Mouse (Mus musculus) heart, embryonic 14.5 days (tissue): ENCODE measurements around the gene Rarg. TPM values are rescaled to one million over a fixed set of nuclear protein-coding genes. Genes with fewer than 3 reads are reported as not detected.
A peak's percentile ranks its signal among the peaks of the same experiment; 100 is the strongest.

ENCODE experiments used
- ATAC-seq: fragments of 200-750 bp; cut with Nextera tagmentation; 2 replicates; pipeline ENCODE4 v1.8.0; 2017; ENCODE audit warnings: low read depth, moderate TSS enrichment; ENCODE audit not compliant: insufficient number of reproducible peaks, insufficient read depth, low FRiP score
- H3K27ac ChIP-seq, 2 experiments: fragments of 200-500 bp in 1 of 2; fragments of 300-500 bp in 1 of 2; sonication (generic) in 1 of 2; replicated peaks in 1 of 2; 2 replicates each; pipeline ENCODE4 v1.5.1; 2012 to 2014; ENCODE audit warnings: low read depth in 2 of 2, low read length in 2 of 2, control low read depth in 1 of 2, mild to moderate bottlenecking in 1 of 2, mixed read lengths in 1 of 2; ENCODE audit not compliant: control insufficient read depth in 1 of 2, insufficient read depth in 1 of 2
- H3K27me3 ChIP-seq: fragments of 300-500 bp; sonication (generic); 2 replicates; pipeline ENCODE4 v1.6.1; 2014; ENCODE audit warnings: mild to moderate bottlenecking, low read length, control low read depth; ENCODE audit not compliant: control insufficient read depth, insufficient read depth
- H3K36me3 ChIP-seq: fragments of 300-500 bp; sonication (generic); 2 replicates; pipeline ENCODE4 v1.6.1; 2014; ENCODE audit warnings: mild to moderate bottlenecking, control low read depth, low read length, mixed read lengths; ENCODE audit not compliant: control insufficient read depth, insufficient read depth
- H3K4me1 ChIP-seq, 2 experiments: fragments of 200-500 bp in 1 of 2; fragments of 300-500 bp in 1 of 2; sonication (generic) in 1 of 2; 2 replicates each; pipeline ENCODE4 v1.6.1; 2012 to 2014; ENCODE audit warnings: low read length in 2 of 2, control low read depth in 1 of 2, mixed read lengths in 1 of 2; ENCODE audit not compliant: control insufficient read depth in 2 of 2, insufficient read depth in 2 of 2
- H3K4me2 ChIP-seq: fragments of 300-500 bp; sonication (generic); 2 replicates; pipeline ENCODE4 v1.6.1; 2014; ENCODE audit warnings: mild to moderate bottlenecking, low read length
- H3K4me3 ChIP-seq, 2 experiments: fragments of 200-500 bp in 1 of 2; fragments of 300-500 bp in 1 of 2; sonication (generic) in 1 of 2; 2 replicates each; pipeline ENCODE4 v1.5.1; 2012 to 2014; ENCODE audit warnings: low read length in 2 of 2, mild to moderate bottlenecking in 2 of 2, control low read depth in 1 of 2, low read depth in 1 of 2, moderate library complexity in 1 of 2; ENCODE audit not compliant: control insufficient read depth in 1 of 2, insufficient read depth in 1 of 2
- H3K9ac ChIP-seq: fragments of 300-500 bp; sonication (generic); 2 replicates; pipeline ENCODE4 v1.6.1; 2014; ENCODE audit warnings: mild to moderate bottlenecking, low read length
- H3K9me3 ChIP-seq: fragments of 300-500 bp; sonication (generic); 2 replicates; pipeline ENCODE4 v1.6.1; 2016; ENCODE audit warnings: low read length, control low read depth; ENCODE audit not compliant: control insufficient read depth
- WGBS: fragments of 180-500 bp; shearing (Covaris S2); extraction: QIAGEN DNeasy Blood & Tissue Kit; methylation state at CpG from one replicate; pipeline ENCODE4 v1.1.7; 2014; 5-methylcytosine and 5-hydroxymethylcytosine counted together
- polyA plus RNA-seq: library from polyadenylated mRNA; unstranded; fragments of >200 nt; fragmentation: Nextera tagmentation; extraction: Ambion mirVana; gene quantifications from 2 replicates; pipeline ENCODE4 v1.2.1, GENCODE M21; 2014

The Rarg gene
- polyA plus RNA-seq, 1 experiment from 2014 or later = 6.7 TPM

DNA sequence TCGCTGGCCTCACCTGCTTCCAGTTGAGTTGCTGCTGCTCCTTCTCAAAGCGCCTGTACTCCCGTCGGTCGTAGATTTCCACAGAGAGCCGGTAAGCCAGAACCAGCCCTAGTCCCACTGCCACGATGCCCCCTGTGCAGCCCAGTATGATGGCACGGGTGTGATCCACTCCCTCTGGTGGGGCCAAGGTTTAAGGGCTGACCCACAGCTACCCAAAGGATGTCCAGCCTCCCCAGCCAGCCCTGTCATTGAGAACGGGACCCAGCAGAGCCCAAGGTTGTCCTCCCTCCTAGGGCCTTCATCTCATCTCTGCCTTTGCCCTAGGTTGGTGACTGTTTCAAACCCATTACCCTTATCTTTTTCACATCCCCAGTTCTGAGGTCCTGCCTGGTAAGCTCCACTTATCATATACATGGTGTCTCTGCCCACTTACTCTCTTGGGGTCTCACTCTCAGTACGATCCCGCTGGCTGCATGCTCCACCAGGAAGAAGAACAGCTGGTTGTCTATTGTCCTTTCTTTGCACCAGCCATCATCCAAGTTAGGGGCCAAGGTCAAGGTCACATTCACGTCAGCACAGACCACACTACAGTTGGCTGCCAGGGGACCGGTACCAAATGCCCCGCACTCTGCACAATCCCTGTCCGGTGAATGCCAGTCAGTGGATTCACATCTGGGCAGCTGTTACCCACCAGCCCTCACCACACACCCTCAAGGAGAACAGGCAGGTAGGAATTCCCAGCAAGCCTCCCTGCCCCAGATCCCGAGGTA is 40.7 kb downstream of the Rarg start:
- Histone ChIP-seq H3K4me2 (no peak overlapping the region), H3K4me3 (no peak overlapping the region), H3K27ac (no peak overlapping the region), H3K4me1 (peaks cover 0 to 2% of the 10 kb centered on the region in 2 experiments; a peak in 1 of 4 replicates), H3K27me3 (no peaks in the 10 kb centered on the region), H3K9ac (no peak overlapping the region), H3K36me3 (peaks cover 56% of the 10 kb centered on the region), H3K9me3 (no peaks in the 10 kb centered on the region)
- 0 out of 2 replicates have a peak, but pooled peaks have one; percentile 12 for ATAC-seq
- WGBS = 71% methylated on average over 16 of the region's 16 CpGs

DNA sequence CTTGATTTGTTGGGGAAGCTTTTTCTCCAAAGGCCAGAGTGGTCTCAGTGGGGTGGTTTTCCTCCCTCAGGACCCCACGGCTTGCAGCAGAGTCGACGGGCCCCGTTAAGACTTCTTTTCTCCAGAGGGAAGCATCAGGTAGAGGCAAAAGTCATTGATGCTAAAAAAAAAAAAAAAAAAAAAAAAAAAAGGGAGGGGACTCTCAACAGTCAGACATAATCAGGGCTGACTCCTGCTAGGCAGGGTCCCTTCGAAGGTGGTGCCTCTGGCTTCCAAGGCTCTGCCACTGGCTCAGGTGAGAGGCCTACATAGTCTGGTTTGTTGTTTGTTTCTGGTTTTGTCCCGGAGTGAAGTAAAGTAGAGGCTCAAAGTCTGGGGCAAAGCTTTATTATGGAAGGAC is 41.7 kb downstream of the Rarg start:
- ATAC-seq = no peak
- Histone ChIP-seq H3K27ac (no peak overlapping the region), H3K4me2 (no peak overlapping the region), H3K9ac (no peak overlapping the region), H3K4me1 (peaks cover 0 to 2% of the 10 kb centered on the region in 2 experiments; a peak in 1 of 4 replicates), H3K36me3 (peaks cover 63% of the 10 kb centered on the region), H3K27me3 (no peaks in the 10 kb centered on the region), H3K9me3 (no peaks in the 10 kb centered on the region), H3K4me3 (no peak overlapping the region)
- WGBS = 76% methylated on average over 6 of the region's 6 CpGs

DNA sequence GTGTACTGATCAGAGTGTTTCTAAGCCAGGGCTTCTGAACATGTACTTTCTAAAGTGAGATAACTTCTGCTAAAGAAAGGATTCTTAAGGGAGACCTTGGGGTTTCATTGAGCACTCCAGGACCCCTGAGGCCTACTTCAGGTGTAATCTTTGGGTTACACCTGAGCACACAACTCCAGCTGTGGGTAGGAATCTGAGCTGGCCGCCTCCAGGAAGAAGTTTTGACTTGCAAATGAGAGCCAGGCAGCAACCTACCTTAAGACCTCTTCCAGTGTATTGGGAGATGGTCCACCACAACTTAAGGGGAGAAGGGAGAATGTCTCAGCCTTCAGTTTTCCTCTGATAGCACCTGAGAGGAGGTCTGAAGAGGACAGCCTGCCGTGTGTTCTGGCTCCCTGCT is 43.2 kb downstream of the Rarg start:
- H3K9me3 ChIP-seq = no peaks in the 10 kb centered on the region
- H3K9ac ChIP-seq = no peak overlapping the region
- WGBS = 39% methylated on average over 2 of the region's 2 CpGs
- no peak for ATAC-seq
- peaks cover 0 to 2% of the 10 kb centered on the region in 2 experiments; a peak in 1 of 4 replicates for H3K4me1 ChIP-seq
- H3K4me3 ChIP-seq = no peak overlapping the region
- H3K4me2 ChIP-seq = no peak overlapping the region
- no peak overlapping the region for H3K27ac ChIP-seq
- H3K27me3 ChIP-seq = no peaks in the 10 kb centered on the region
- peaks cover 78% of the 10 kb centered on the region for H3K36me3 ChIP-seq

DNA sequence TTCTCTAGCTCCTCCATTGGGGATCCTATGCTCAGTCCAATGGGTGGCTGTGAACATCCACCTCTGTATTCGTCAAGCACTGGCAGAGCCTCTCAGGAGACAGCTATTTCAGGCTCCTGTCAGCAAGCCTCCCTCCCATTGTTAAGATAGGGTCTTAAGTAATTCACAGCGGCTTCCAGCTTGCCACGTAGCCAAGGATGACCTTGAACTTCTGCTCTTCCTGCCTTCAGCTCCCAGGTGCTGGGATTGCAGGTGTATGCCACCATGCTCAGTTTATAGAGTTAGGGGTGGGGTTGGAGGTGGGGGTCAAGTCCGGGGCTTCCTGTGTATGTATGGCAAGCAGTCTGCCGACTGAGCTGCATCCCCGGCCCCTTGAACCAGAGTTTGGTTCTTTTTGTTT is 45.4 kb downstream of the Rarg start:
- Histone ChIP-seq H3K36me3 (peaks cover 96% of the 10 kb centered on the region), H3K4me2 (no peak overlapping the region), H3K4me1 (peaks cover 0 to 2% of the 10 kb centered on the region in 2 experiments; a peak in 1 of 4 replicates), H3K4me3 (no peak overlapping the region), H3K9ac (no peak overlapping the region), H3K27ac (no peak overlapping the region), H3K9me3 (no peaks in the 10 kb centered on the region), H3K27me3 (no peaks in the 10 kb centered on the region)
- WGBS = 54% methylated on average over 6 of the region's 6 CpGs
- no peak for ATAC-seq

DNA sequence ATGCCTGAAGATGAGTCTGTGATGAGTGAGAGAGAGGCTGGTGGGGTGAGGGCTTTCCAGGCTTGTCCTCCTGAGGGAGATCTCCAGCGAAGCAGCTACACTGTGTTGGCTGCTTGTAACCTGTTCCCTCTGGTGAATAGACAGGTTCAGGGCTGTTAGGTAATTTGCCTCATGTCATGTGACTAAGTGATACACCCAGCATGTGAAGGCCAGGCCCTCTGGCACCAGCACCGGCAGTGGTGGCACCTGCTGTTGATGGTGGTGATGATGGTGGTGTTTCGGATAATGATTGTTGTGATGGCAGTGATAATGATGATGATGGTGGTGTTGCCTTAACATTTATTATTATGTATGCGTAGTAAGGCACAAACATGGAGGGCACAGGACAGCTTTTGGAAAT is 46.5 kb downstream of the Rarg start:
- H3K27me3 ChIP-seq = no peaks in the 10 kb centered on the region
- WGBS = 90% methylated on average over 4 of the region's 4 CpGs
- peaks cover 96% of the 10 kb centered on the region for H3K36me3 ChIP-seq

DNA sequence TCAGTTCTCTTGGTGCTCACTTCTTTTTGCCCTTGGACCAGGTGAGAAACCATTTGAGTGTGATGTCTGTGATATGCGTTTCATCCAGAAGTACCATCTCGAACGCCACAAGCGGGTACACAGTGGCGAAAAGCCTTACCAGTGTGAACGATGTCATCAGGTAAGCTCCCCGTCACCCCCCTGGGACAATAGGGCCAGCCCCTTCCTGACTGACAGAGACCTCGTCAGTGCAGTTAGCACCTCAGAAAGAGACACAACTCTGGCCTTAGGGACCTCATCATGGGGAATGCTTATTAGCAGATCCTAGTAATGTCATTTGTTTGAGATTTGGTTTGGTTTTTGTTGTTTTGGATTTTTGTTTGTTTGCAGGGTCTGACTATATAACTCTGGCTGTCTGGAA is 48.2 kb downstream of the Rarg start:
- Histone ChIP-seq H3K9me3 (no peaks in the 10 kb centered on the region), H3K9ac (no peak overlapping the region), H3K27ac (no peak overlapping the region), H3K4me1 (peaks cover 11 to 22% of the 10 kb centered on the region in 2 experiments), H3K4me2 (no peak overlapping the region), H3K27me3 (no peaks in the 10 kb centered on the region), H3K4me3 (no peak overlapping the region), H3K36me3 (peaks cover 93% of the 10 kb centered on the region)
- ATAC-seq = no peak
- WGBS = 88% methylated on average over 8 of the region's 8 CpGs

More for the DNA sequence above, 46.5 kb downstream of the Rarg start:
- no peak overlapping the region for H3K9ac ChIP-seq
- H3K9me3 ChIP-seq = no peaks in the 10 kb centered on the region
- ATAC-seq = no peak
- H3K4me3 ChIP-seq = no peak overlapping the region
- no peak overlapping the region for H3K27ac ChIP-seq
- peaks cover 2 to 6% of the 10 kb centered on the region in 2 experiments; a peak in 3 of 4 replicates for H3K4me1 ChIP-seq
- no peak overlapping the region for H3K4me2 ChIP-seq

DNA sequence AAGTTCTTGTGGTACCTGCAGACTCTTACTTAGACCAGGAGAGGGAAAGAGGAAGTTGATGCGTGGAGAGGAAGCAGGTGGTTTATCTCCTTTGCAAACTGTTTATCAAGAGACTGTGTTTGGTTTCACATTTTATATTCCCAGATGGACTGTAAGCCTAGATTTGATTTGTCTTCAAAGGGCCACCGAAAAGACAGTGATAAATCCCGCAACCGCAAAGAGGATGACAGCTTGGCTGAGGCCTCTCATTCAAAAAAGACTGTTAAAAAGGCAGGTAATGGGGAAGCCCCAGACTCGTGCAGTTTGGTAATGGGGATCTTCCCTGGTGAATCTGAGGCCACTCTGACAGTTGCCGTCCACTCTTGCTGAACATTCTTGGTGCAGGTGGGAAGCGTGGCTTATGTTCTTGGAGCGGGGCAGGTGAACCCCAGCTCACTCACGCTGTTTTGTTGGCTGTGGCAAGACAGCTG is 49.2 kb downstream of the Rarg start:
- no peak for ATAC-seq
- 84% methylated on average over 9 of the region's 9 CpGs for WGBS
- Histone ChIP-seq H3K4me1 (peaks cover 11 to 22% of the 10 kb centered on the region in 2 experiments), H3K4me3 (no peak overlapping the region), H3K9ac (no peak overlapping the region), H3K36me3 (peaks cover 83% of the 10 kb centered on the region), H3K9me3 (no peaks in the 10 kb centered on the region), H3K27ac (no peak overlapping the region), H3K27me3 (no peaks in the 10 kb centered on the region), H3K4me2 (no peak overlapping the region)
